Mouse (Mus musculus) kidney, adult 2 months (tissue): ENCODE data around the gene Ankfn1.

Experiments
- CTCF ChIP-seq: fragments of 200-500 bp; conservative IDR thresholded peaks from 2 replicates; pipeline ENCODE4 v1.5.1; 2011; ENCODE audit warnings: low read depth, mild to moderate bottlenecking, control low read depth, low read length, moderate library complexity, mixed read lengths; ENCODE audit not compliant: insufficient read depth, insufficient read length
- POLR2A ChIP-seq: fragments of 200-500 bp; IDR thresholded peaks from one replicate; pipeline ENCODE4 v1.6.1; 2011; ENCODE audit warnings: low read depth, low read length, control low read depth

GRCm38 (mm10) chr11:89568246-89568645, 209.2 kb downstream of the Ankfn1 start:
- TF ChIP-seq CTCF (no peak), POLR2A (no peak)
